Mouse (Mus musculus) liver, adult 2 months (tissue): ENCODE results near the gene Fbxo42.

ENCODE experiments used
- CTCF ChIP-seq: fragments of 200-500 bp; IDR thresholded peaks from 2 replicates; pipeline ENCODE4 v1.5.1; 2011; ENCODE audit warnings: low read depth, low read length, control low read depth
- POLR2A ChIP-seq: fragments of 200-500 bp; IDR thresholded peaks from 2 replicates; pipeline ENCODE4 v1.6.1; 2011; ENCODE audit warnings: low read length, control low read depth; ENCODE audit not compliant: insufficient read depth; ENCODE audit errors: extremely low read depth

- no peak for TF ChIP-seq POLR2A
- no peak for TF ChIP-seq CTCF
Observed at GRCm38 (mm10) chr4:141196981-141197685, 49.4 kb downstream of the Fbxo42 start.
